Comparison of ENCODE assay signal across 22 mouse cellular contexts in genomic region chr11:79756305-79756846, GRCm38 (mm10).
"Had no signal": no experiment of that assay in that cellular context is flagged by ENCODE, and none has a peak within 500 bp of the region (broad histone marks: within the 10 kb centered on the region; RNA-seq: fewer than 3 reads in every experiment).

No protein-coding gene starts in this region.

- H3K36me3 ChIP-seq: liver, embryonic 12.5 days; liver, embryonic 15.5 days; lung, embryonic 15.5 days; midbrain, embryonic 10.5 days; midbrain, embryonic 13.5 days; neural tube, embryonic 12.5 days; neural tube, embryonic 15.5 days; stomach, embryonic 15.5 days had no signal

- H3K9ac ChIP-seq: liver, embryonic 12.5 days; liver, embryonic 15.5 days; lung, embryonic 15.5 days; midbrain, embryonic 13.5 days; neural tube, embryonic 12.5 days; neural tube, embryonic 15.5 days; stomach, embryonic 15.5 days had no signal

- ATAC-seq: liver, embryonic 12.5 days; midbrain, embryonic 13.5 days; midbrain, embryonic 16.5 days had no signal

- H3K4me1 ChIP-seq: megakaryocyte, embryonic 14.5 days; neural tube, embryonic 12.5 days; neural tube, embryonic 15.5 days had no signal

- H3K27me3 ChIP-seq: liver, embryonic 12.5 days; liver, embryonic 15.5 days; lung, embryonic 15.5 days; midbrain, embryonic 13.5 days; neural tube, embryonic 12.5 days; neural tube, embryonic 15.5 days; stomach, embryonic 15.5 days had no signal

- H3K27ac ChIP-seq: layer of hippocampus, adult 2 months; left cerebral cortex, adult 2 months; liver, embryonic 12.5 days; liver, embryonic 15.5 days; lung, embryonic 15.5 days; midbrain, embryonic 10.5 days; midbrain, embryonic 13.5 days; neural tube, embryonic 12.5 days; neural tube, embryonic 15.5 days; stomach, embryonic 15.5 days had no signal

- H3K9me3 ChIP-seq: liver, embryonic 12.5 days; liver, embryonic 15.5 days; lung, embryonic 15.5 days; megakaryocyte, embryonic 14.5 days; midbrain, embryonic 10.5 days; midbrain, embryonic 13.5 days; neural tube, embryonic 12.5 days; neural tube, embryonic 15.5 days; stomach, embryonic 15.5 days had no signal

- H3K4me3 ChIP-seq: layer of hippocampus, adult 2 months; left cerebral cortex, adult 2 months; liver, embryonic 12.5 days; liver, embryonic 15.5 days; lung, embryonic 15.5 days; megakaryocyte, embryonic 14.5 days; midbrain, embryonic 10.5 days; midbrain, embryonic 13.5 days; neural tube, embryonic 12.5 days; neural tube, embryonic 15.5 days; stomach, embryonic 15.5 days had no signal

- H3K4me2 ChIP-seq: liver, embryonic 12.5 days; liver, embryonic 15.5 days; lung, embryonic 15.5 days; midbrain, embryonic 13.5 days; neural tube, embryonic 12.5 days; neural tube, embryonic 15.5 days; stomach, embryonic 15.5 days had no signal

- DNase-seq: kidney, adult 11 months; kidney, adult 9 months; layer of hippocampus, adult 9-11 months; lung, adult 18-20 months; lung, postnatal 10 days; lung, postnatal 36 days; right cerebral cortex, adult 18-20 months; right cerebral cortex, postnatal 14 days; right cerebral cortex, postnatal 4 days; thymus, postnatal 36 days had no signal
